Mouse (Mus musculus) kidney, embryonic 14.5 days (tissue): ENCODE measurements around the gene Hrc. TPM values are rescaled to one million over a fixed set of nuclear protein-coding genes. Genes with fewer than 3 reads are reported as not detected.

Experiments
- ATAC-seq: fragments of 200-750 bp; cut with Nextera tagmentation; 2 replicates; pipeline ENCODE4 v1.8.0; 2017; ENCODE audit warnings: moderate number of reproducible peaks, mild to moderate bottlenecking, moderate TSS enrichment, moderate library complexity; ENCODE audit not compliant: low FRiP score, low TSS enrichment
- H3K27ac ChIP-seq: fragments of 300-500 bp; sonication (generic); 2 replicates; pipeline ENCODE4 v1.5.1; 2014; ENCODE audit warnings: low read depth, mild to moderate bottlenecking, low read length, moderate library complexity, mixed read lengths
- H3K27me3 ChIP-seq: fragments of 300-500 bp; sonication (generic); 2 replicates; pipeline ENCODE4 v1.6.1; 2014; ENCODE audit warnings: mild to moderate bottlenecking, low read length; ENCODE audit not compliant: control insufficient read depth, insufficient read depth
- H3K36me3 ChIP-seq: fragments of 300-500 bp; sonication (generic); 2 replicates; pipeline ENCODE4 v1.6.1; 2014; ENCODE audit warnings: low read length, mixed read lengths; ENCODE audit not compliant: control insufficient read depth, insufficient read depth
- H3K4me1 ChIP-seq: fragments of 300-500 bp; sonication (generic); 2 replicates; pipeline ENCODE4 v1.6.1; 2014; ENCODE audit warnings: low read length, mixed read lengths; ENCODE audit not compliant: control insufficient read depth, insufficient read depth
- H3K4me2 ChIP-seq: fragments of 300-500 bp; sonication (generic); replicated peaks from 2 replicates; pipeline ENCODE4 v1.6.1; 2014; ENCODE audit warnings: low read depth, mild to moderate bottlenecking, low read length
- H3K4me3 ChIP-seq: fragments of 300-500 bp; sonication (generic); 2 replicates; pipeline ENCODE4 v1.5.1; 2014; ENCODE audit warnings: mild to moderate bottlenecking, low read length
- H3K9ac ChIP-seq: fragments of 300-500 bp; sonication (generic); 2 replicates; pipeline ENCODE4 v1.6.1; 2014; ENCODE audit warnings: low read depth, mild to moderate bottlenecking, low read length, moderate library complexity
- H3K9me3 ChIP-seq: fragments of 300-500 bp; sonication (generic); 2 replicates; pipeline ENCODE4 v1.6.1; 2016; ENCODE audit warnings: low read length; ENCODE audit not compliant: control insufficient read depth
- WGBS: fragments of 180-500 bp; shearing (Covaris S2); extraction: QIAGEN DNeasy Blood & Tissue Kit; methylation state at CpG from one replicate; pipeline ENCODE4 v1.1.7; 2014; 5-methylcytosine and 5-hydroxymethylcytosine counted together
- polyA plus RNA-seq: library from polyadenylated mRNA; unstranded; fragments of >200 nt; fragmentation: Nextera tagmentation; extraction: Ambion mirVana; gene quantifications from 2 replicates; pipeline ENCODE4 v1.2.1, GENCODE M21; 2014

Hrc gene
- polyA plus RNA-seq, 1 experiment from 2014 or later: 2.7 TPM

DNA sequence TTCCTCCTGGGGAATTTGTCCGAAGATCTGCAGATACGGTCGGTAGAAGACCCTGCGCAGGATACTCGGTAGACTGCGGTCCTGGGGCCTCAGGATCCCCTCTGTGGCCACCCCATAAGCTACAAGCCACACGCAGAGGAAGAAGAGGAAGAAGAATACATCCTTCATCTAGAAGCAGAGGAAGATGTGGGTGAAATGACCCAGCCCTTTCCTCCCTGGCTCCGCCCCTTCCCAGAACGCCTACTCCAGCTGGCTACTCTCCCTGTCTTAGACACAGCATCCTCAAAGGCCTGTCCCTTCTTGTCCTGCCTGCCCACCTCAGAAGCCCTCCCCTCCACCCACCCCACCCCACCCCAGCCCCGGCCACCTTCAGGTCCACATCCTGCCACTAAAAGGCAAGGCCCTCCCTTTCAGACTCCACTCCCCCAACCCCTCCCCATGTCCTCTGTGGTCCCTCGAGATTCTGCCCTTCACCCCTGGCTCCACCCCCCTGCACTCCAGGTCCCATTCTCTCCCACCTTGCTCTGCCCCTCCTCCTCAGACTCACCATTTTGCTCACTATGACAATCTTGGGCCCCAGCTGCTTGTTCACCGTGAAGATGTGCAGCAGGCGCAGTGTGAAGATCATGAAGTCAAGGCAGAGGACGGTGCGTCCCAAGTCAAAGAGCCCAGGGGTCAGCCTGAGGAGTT is 26.4 kb upstream of the Hrc start:
- ATAC-seq: no peak
- Histone ChIP-seq H3K9me3 (no peaks in the 10 kb centered on the region), H3K4me3 (no peak overlapping the region), H3K4me1 (peaks cover 20% of the 10 kb centered on the region), H3K36me3 (peaks cover 3% of the 10 kb centered on the region; the same call in 1 of the 2 replicates), H3K27ac (no peak overlapping the region), H3K9ac (no peak overlapping the region), H3K4me2 (no peak overlapping the region), H3K27me3 (no peaks in the 10 kb centered on the region)
- 71% methylated on average over 15 of the region's 15 CpGs for WGBS

DNA sequence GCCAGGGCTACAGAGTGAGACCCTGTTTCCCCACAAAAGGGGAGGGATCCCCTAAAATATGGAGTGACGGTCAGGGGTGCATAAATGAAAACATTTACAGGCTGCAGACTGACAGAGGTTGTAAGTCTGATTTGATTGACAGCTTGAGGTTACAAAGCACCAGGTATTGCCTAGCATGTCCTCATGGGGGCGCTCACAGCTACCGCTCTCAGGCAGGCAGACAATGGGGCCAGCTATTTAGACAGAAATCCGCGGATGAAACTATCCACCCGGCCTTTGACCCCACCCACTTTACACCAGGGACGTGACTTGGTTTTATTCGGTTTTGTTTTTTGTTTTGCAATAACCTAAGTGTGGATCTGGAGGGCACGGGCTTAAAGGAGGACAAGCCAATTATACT is 25.6 kb upstream of the Hrc start:
- no peaks in the 10 kb centered on the region for H3K9me3 ChIP-seq
- no peaks in the 10 kb centered on the region for H3K27me3 ChIP-seq
- H3K27ac ChIP-seq: no peak overlapping the region
- no peak overlapping the region for H3K4me3 ChIP-seq
- H3K4me2 ChIP-seq: no peak overlapping the region
- no peak for ATAC-seq
- whole genome bisulfite sequencing: 20% methylated on average over 9 of the region's 9 CpGs
- peaks cover 3% of the 10 kb centered on the region; the same call in 1 of the 2 replicates for H3K36me3 ChIP-seq
- H3K4me1 ChIP-seq: peaks cover 23% of the 10 kb centered on the region
- H3K9ac ChIP-seq: no peak overlapping the region

DNA sequence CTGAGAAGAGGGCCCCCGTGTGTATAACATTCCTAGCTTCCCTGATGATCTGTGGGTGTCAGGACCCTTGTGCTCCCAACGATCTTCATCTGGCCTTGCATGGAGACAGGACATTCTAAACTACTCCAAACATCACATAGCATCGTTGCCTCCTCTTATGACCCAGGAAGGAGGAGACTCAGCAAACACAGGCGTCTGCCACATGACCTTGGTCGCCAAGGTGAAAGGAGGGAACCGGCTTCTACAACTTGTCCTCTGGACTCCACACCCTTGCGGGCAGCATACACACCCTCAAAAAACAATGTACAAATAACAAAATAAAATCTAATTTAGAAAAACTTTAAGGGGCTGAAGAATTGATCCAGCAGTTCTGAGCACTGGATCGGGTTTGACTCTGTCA is 23.1 kb upstream of the Hrc start:
- Histone ChIP-seq H3K4me1 (peaks cover 23% of the 10 kb centered on the region), H3K27me3 (no peaks in the 10 kb centered on the region), H3K4me3 (no peak overlapping the region), H3K4me2 (no peak overlapping the region), H3K27ac (no peak overlapping the region), H3K9ac (peak overlapping the region; percentile 2; the same call in 1 of the 2 replicates), H3K36me3 (peaks cover 3% of the 10 kb centered on the region; the same call in 1 of the 2 replicates), H3K9me3 (no peaks in the 10 kb centered on the region)
- 20% methylated on average over 8 of the region's 8 CpGs for WGBS
- ATAC-seq: no peak

DNA sequence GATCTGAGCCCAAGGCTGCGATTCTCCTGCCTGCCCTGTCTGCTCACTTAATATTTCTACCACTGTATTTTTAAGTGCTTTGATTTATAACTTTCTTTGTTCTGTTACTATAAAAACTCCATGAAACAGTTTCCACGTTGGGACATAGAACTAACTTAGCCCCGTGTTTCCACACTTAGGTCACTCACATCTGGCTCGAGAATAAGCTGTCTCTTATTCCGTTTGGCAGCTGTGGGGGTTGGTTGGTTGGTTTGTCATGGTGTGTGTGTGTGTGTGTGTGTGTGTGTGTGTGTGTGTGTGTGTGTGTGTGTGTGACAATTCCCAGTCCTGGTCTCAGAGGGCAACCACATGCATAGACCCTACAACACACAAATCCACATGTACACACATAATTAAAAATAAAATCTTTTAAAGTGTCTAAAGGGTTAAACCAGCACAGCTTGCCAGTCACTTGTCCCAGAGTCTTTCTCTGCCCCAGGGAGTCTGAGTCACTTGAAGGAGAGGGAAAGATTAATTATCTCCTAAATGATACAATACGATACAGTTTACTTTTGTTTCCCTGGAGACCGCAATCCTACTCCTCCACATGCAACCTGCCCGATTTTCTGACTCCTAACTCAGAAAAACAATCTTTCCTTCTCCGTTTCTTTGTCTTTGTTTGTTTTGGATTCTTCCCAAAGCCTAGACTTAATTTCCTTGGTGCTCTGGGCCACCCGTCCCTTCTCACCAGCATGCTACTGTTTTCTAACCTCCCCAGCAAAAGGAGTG is 22.2 kb upstream of the Hrc start:
- Histone ChIP-seq H3K27ac (peak overlapping the region; percentile 77), H3K9me3 (no peaks in the 10 kb centered on the region), H3K4me1 (peaks cover 23% of the 10 kb centered on the region), H3K4me2 (peak overlapping the region; percentile 26), H3K27me3 (no peaks in the 10 kb centered on the region), H3K36me3 (peaks cover 3% of the 10 kb centered on the region; the same call in 1 of the 2 replicates), H3K9ac (no peak overlapping the region), H3K4me3 (no peak overlapping the region)
- 9% methylated on average over 10 of the region's 10 CpGs for WGBS
- peak; percentile 67; the same call in 1 of the 2 replicates for ATAC-seq

DNA sequence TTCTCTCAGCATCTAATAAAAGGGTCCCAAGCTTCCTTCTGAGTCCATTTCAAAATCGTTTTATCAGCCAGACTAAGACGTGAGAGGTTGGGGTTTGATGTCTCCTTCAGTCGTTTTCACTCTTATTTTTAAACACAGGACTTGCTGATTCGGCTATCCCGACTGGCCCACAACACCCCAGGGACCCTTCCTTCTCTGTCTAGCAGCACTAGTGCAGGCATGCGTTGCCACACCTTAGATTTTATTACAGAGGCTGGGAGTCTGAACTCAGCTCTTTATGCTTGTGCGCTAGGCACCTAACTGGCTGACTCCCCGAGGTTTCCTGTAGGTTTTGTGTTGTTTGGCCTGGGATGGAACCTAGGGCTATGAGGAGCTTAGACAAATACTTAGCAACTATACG is 21.6 kb upstream of the Hrc start:
- peak overlapping the region; percentile 26 for H3K4me2 ChIP-seq
- no peak; the same call in 1 of the 2 replicates for ATAC-seq
- H3K27me3 ChIP-seq: no peaks in the 10 kb centered on the region
- H3K9ac ChIP-seq: no peak overlapping the region
- no peak overlapping the region for H3K4me3 ChIP-seq
- 10% methylated on average over 9 of the region's 9 CpGs for whole genome bisulfite sequencing
- H3K36me3 ChIP-seq: peaks cover 3% of the 10 kb centered on the region; the same call in 1 of the 2 replicates
- no peaks in the 10 kb centered on the region for H3K9me3 ChIP-seq
- peaks cover 23% of the 10 kb centered on the region for H3K4me1 ChIP-seq
- H3K27ac ChIP-seq: peak overlapping the region; percentile 77

DNA sequence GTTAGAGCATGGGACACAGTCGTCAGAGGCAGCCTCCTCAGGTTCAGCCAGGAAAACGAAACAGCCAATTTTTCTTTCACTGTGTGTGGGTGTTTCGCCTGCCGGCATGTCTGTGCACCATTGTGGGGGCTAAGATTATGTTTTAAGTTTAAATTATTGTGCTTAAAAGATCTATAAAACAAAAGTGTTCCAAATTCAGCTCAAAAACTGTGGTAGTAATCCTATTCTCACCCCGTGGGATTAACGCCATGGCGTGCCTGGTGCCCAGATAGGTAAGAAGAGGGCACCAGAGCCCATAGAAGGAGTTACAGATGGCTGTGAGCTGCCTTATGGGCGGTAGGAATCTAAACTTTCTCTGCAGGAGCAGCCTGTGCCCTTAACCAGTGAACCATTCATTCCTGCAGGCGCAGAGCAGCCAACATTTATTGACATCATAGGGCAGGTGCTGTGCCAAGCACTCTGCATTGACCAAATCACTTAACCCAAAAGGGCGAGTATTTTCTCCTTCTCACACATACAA is 19.8 kb upstream of the Hrc start:
- no peak overlapping the region for H3K4me2 ChIP-seq
- ATAC-seq: peak; percentile 12; the same call in 1 of the 2 replicates

DNA sequence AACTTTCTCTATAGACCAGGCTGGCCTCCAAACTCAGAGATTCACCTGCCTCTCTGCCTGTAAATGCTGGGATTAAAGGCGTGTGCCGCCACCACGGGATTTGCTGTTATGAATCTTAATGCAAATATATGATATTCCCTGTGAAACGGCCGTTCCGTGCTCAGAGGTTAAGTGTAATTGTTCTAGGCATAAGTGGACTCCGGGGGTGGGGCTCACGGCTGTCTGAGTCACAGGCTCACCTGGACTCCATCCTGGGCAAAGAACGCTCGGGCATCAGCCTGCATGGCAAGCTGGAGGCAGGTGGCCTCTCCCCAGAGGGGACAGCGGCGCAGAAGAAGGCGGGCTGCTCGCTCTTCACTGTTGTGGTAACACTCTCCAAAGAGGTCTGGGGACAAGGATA is 18.6 kb upstream of the Hrc start:
- Histone ChIP-seq H3K4me2 (no peak overlapping the region), H3K4me1 (peaks cover 22% of the 10 kb centered on the region), H3K4me3 (no peak overlapping the region), H3K27me3 (no peaks in the 10 kb centered on the region), H3K9ac (no peak overlapping the region), H3K36me3 (no peaks in the 10 kb centered on the region; the same call in 1 of the 2 replicates), H3K9me3 (no peaks in the 10 kb centered on the region), H3K27ac (no peak overlapping the region)
- ATAC-seq: no peak
- 91% methylated on average over 14 of the region's 14 CpGs for WGBS

More for the DNA sequence above, 19.8 kb upstream of the Hrc start:
- Histone ChIP-seq H3K4me3 (no peak overlapping the region), H3K9me3 (no peaks in the 10 kb centered on the region), H3K27me3 (no peaks in the 10 kb centered on the region), H3K27ac (no peak overlapping the region), H3K9ac (no peak overlapping the region), H3K36me3 (no peaks in the 10 kb centered on the region; the same call in 1 of the 2 replicates), H3K4me1 (peaks cover 23% of the 10 kb centered on the region)
- 58% methylated on average over 10 of the region's 10 CpGs for WGBS

DNA sequence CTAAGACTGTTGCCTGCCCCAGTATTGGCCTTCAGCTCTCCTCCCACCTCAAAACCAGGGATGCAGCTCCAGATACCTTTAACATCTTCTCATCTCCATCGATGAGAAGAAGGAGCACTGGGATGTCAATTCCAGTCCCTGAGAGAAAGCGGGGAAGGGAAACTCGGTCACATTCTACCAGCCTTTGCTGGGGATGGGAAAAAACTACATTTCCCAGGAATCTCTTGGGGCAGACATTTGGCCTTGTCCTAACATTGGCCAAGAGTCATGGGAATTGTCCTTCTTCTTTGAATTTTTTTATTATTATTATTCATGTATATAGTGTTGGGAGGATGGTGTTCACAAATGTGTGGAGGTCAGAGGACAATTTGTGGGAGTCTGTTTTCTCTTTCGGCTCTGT is 12.8 kb upstream of the Hrc start:
- no peak overlapping the region for H3K9ac ChIP-seq
- WGBS: 84% methylated on average over 4 of the region's 4 CpGs
- no peak overlapping the region for H3K4me3 ChIP-seq
- H3K27ac ChIP-seq: no peak overlapping the region
- no peaks in the 10 kb centered on the region for H3K27me3 ChIP-seq
- ATAC-seq: no peak
- no peaks in the 10 kb centered on the region for H3K4me1 ChIP-seq
- no peak overlapping the region for H3K4me2 ChIP-seq
- H3K9me3 ChIP-seq: no peaks in the 10 kb centered on the region
- H3K36me3 ChIP-seq: 0 out of 2 replicates have a peak, but pooled peaks cover 4% of the 10 kb centered on the region

DNA sequence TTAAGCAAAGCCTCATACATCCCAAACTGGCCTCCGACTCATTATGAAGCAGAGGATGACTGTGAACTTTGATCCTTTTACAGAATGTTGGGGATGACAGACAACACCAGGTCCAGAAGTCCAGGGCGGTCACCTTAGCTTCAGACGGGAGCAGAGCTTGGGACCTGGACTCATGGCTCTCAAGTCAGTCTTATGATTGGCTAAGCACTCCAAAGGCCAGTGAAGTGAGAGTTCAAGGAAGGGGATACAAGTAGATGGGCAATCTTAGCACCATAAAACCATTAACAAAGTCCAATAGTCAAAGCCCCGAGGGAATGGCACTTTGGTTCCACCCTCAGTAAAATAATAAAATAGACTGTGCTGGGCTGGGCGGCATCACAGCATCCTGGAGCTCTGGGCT is 12.0 kb upstream of the Hrc start:
- Histone ChIP-seq H3K9me3 (no peaks in the 10 kb centered on the region), H3K4me3 (no peak overlapping the region), H3K9ac (no peak overlapping the region), H3K4me2 (no peak overlapping the region), H3K27ac (no peak overlapping the region), H3K36me3 (0 out of 2 replicates have a peak, but pooled peaks cover 4% of the 10 kb centered on the region), H3K27me3 (no peaks in the 10 kb centered on the region), H3K4me1 (no peaks in the 10 kb centered on the region)
- no peak for ATAC-seq
- WGBS: 42% methylated on average over 5 of the region's 5 CpGs
